ENCODE assay signal across 19 mouse cellular contexts in the genomic region with DNA sequence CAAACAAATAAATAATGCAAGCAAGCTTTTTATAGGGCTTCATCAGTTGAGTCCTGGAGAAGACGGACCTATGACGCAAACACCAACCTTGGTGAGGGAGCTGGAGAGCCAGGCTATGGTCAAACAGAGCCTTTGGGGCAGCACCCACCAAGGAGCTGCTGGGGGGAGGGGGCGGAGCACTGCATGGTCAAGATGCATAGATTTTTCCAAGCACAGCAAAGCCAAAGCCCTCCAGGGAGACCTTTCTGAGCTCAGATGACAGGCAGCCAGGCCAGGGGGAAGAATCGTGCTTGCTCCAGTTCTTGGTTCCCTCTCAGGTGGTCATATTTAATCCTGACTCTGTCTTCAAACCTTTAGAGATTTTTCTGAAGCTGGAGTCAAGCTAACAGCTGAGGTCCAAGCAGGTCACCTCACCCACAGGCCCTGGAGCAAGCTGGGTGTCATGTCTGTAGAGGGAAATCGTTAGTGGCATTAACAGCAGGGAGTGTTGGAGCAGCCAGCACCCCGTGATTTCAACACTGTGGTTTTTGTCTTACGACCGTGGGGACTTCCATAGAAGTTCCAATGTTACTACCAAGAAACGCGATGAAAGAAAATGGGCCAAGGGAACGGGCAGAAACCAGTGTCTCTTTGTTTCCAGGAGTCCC.
"Had no signal": no experiment of that assay in that cellular context is flagged by ENCODE, and none has a peak within 500 bp of the region (broad histone marks: within the 10 kb centered on the region; RNA-seq: fewer than 3 reads in every experiment).

No protein-coding gene starts in this region.

- H3K27ac ChIP-seq: layer of hippocampus, adult 2 months; limb, embryonic 10.5 days; limb, embryonic 13.5 days; liver, embryonic 13.5 days; macrophage; midbrain, embryonic 10.5 days; stomach, embryonic 15.5 days had no signal

- H3K9me3 ChIP-seq: limb, embryonic 10.5 days; liver, embryonic 13.5 days; stomach, embryonic 15.5 days had no signal

- H3K4me3 ChIP-seq: layer of hippocampus, adult 2 months; limb, embryonic 10.5 days; limb, embryonic 13.5 days; liver, embryonic 13.5 days; megakaryocyte, embryonic 14.5 days; midbrain, embryonic 10.5 days; stomach, embryonic 15.5 days had no signal

- H3K4me2 ChIP-seq: limb, embryonic 13.5 days; liver, embryonic 13.5 days; stomach, embryonic 15.5 days had no signal

- DNase-seq: kidney, adult 11 months; kidney, adult 8-10 months; kidney, postnatal 14 days; layer of hippocampus, adult 9-11 months; liver; liver, embryonic 13.5 days; lung, adult 2 months; midbrain, embryonic 14.5 days; retina, postnatal 1 day; right cerebral cortex, postnatal 25 days; spleen, adult 18-20 months; thymus, postnatal 25 days had no signal

- H3K27me3 ChIP-seq: limb, embryonic 13.5 days; liver, embryonic 13.5 days; stomach, embryonic 15.5 days had no signal

- H3K4me1 ChIP-seq: limb, embryonic 13.5 days; liver, embryonic 13.5 days; midbrain, embryonic 10.5 days; stomach, embryonic 15.5 days had no signal

- H3K36me3 ChIP-seq: limb, embryonic 10.5 days; limb, embryonic 13.5 days; liver, embryonic 13.5 days; midbrain, embryonic 10.5 days; stomach, embryonic 15.5 days had no signal

- H3K9ac ChIP-seq: limb, embryonic 13.5 days; liver, embryonic 13.5 days; stomach, embryonic 15.5 days had no signal
